Mouse (Mus musculus) limb, embryonic 15.5 days (tissue): ENCODE data around the gene Ipcef1. TPM values are rescaled to one million over a fixed set of nuclear protein-coding genes. Genes with fewer than 3 reads are reported as not detected.
A peak's percentile ranks its signal among the peaks of the same experiment; 100 is the strongest.

Experiments
- ATAC-seq: fragments of 200-750 bp; cut with Nextera tagmentation; 2 replicates; pipeline ENCODE4 v1.8.0; 2017; ENCODE audit warnings: low read depth, moderate TSS enrichment; ENCODE audit not compliant: insufficient number of reproducible peaks, low FRiP score, low TSS enrichment
- H3K27ac ChIP-seq: fragments of 300-500 bp; sonication (generic); 2 replicates; pipeline ENCODE4 v1.5.1; 2015; ENCODE audit warnings: moderate library complexity, mild to moderate bottlenecking, inconsistent platforms
- H3K27me3 ChIP-seq: fragments of 300-500 bp; sonication (generic); 2 replicates; pipeline ENCODE4 v1.6.1; 2015; ENCODE audit warnings: inconsistent platforms
- H3K36me3 ChIP-seq: fragments of 300-500 bp; sonication (generic); 2 replicates; pipeline ENCODE4 v1.6.1; 2015; ENCODE audit warnings: inconsistent platforms
- H3K4me1 ChIP-seq: fragments of 300-500 bp; sonication (generic); 2 replicates; pipeline ENCODE4 v1.6.1; 2015; ENCODE audit warnings: inconsistent platforms
- H3K4me2 ChIP-seq: fragments of 300-500 bp; sonication (generic); 2 replicates; pipeline ENCODE4 v1.6.1; 2015; ENCODE audit warnings: mild to moderate bottlenecking, inconsistent platforms
- H3K4me3 ChIP-seq: fragments of 300-500 bp; sonication (generic); 2 replicates; pipeline ENCODE4 v1.5.1; 2015; ENCODE audit warnings: mild to moderate bottlenecking, inconsistent platforms
- H3K9ac ChIP-seq: fragments of 300-500 bp; sonication (generic); 2 replicates; pipeline ENCODE4 v1.6.1; 2015; ENCODE audit warnings: inconsistent platforms
- H3K9me3 ChIP-seq: fragments of 300-500 bp; sonication (generic); 2 replicates; pipeline ENCODE4 v1.6.1; 2016; ENCODE audit warnings: inconsistent platforms
- WGBS: fragments of 180-500 bp; shearing (Covaris S2); methylation state at CpG from one replicate; pipeline ENCODE4 v1.1.7; 2015; 5-methylcytosine and 5-hydroxymethylcytosine counted together
- polyA plus RNA-seq: library from polyadenylated mRNA; unstranded; fragments of >200 nt; fragmentation: Nextera tagmentation; extraction: Ambion mirVana; gene quantifications from 2 replicates; pipeline ENCODE4 v1.2.1, GENCODE M21; 2015

The Ipcef1 gene
- polyA plus RNA-seq = 0.14 and 0.47 TPM in 2 replicates

GRCm38 (mm10) chr10:7052315-7053017, at the start of gene Ipcef1:
Gene Ipcef1, minus strand, starts transcription at chr10:7052478.
- WGBS = 33% methylated on average over 12 of the region's 12 CpGs
- H3K9ac ChIP-seq = no peak within 1 kb of the TSS
- no peak for ATAC-seq
- no peak within 1 kb of the TSS for H3K4me3 ChIP-seq
- H3K9me3 ChIP-seq = no peaks in the 10 kb centered on the region
- no peak within 1 kb of the TSS for H3K4me2 ChIP-seq
- peaks cover 7% of the 10 kb centered on the region; the same call in 1 of the 2 replicates for H3K4me1 ChIP-seq
- no peak within 1 kb of the TSS for H3K27ac ChIP-seq
- no peaks in the 10 kb centered on the region for H3K36me3 ChIP-seq
- no peaks in the 10 kb centered on the region for H3K27me3 ChIP-seq

DNA sequence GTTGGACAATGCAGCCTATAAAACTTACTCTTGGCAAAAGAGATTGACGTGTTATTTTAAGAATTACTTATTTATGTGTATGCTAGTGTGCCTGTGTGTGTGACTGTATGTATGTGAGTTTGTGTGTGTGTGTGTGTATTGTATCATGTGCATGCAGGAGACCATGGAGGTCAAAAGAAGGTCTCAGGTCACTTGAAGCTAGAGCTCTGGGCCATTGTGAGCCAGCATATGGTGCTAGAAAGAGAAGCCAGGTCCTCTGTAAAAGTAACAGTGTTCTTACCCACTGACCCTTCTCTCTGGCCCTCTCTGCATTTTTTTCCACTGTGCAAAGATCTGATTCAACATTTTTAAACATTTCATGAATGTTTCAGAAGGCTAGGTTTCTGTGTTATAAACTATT, 25.7 kb upstream of the Ipcef1 start:
- no peaks in the 10 kb centered on the region for H3K36me3 ChIP-seq
- 85% methylated on average over 1 of the region's 1 CpGs for WGBS
- H3K9ac ChIP-seq = no peak overlapping the region
- 0 out of 2 replicates have a peak, but pooled peaks cover 3% of the 10 kb centered on the region for H3K4me1 ChIP-seq
- no peak overlapping the region for H3K4me3 ChIP-seq
- H3K4me2 ChIP-seq = no peak overlapping the region
- H3K27me3 ChIP-seq = no peaks in the 10 kb centered on the region
- no peak overlapping the region for H3K27ac ChIP-seq
- ATAC-seq = no peak
- H3K9me3 ChIP-seq = no peaks in the 10 kb centered on the region

GRCm38 (mm10) chr10:7077389-7077808, 25.1 kb upstream of the Ipcef1 start:
- no peak overlapping the region for H3K4me2 ChIP-seq
- no peaks in the 10 kb centered on the region for H3K27me3 ChIP-seq
- no peak for ATAC-seq
- WGBS = 66% methylated on average over 7 of the region's 7 CpGs
- no peak overlapping the region for H3K9ac ChIP-seq
- H3K9me3 ChIP-seq = no peaks in the 10 kb centered on the region
- no peak overlapping the region for H3K4me3 ChIP-seq
- no peaks in the 10 kb centered on the region for H3K36me3 ChIP-seq
- 0 out of 2 replicates have a peak, but pooled peaks cover 3% of the 10 kb centered on the region for H3K4me1 ChIP-seq
- no peak overlapping the region for H3K27ac ChIP-seq

- no peaks in the 10 kb centered on the region for H3K27me3 ChIP-seq
- H3K4me2 ChIP-seq = peak overlapping the region; percentile 19
- no peaks in the 10 kb centered on the region for H3K9me3 ChIP-seq
- H3K36me3 ChIP-seq = no peaks in the 10 kb centered on the region
- H3K27ac ChIP-seq = 0 out of 2 replicates have a peak overlapping the region, but pooled peaks have one; percentile 28
- no peak overlapping the region for H3K4me3 ChIP-seq
- WGBS = 26% methylated on average over 7 of the region's 8 CpGs
- no peak overlapping the region for H3K9ac ChIP-seq
- H3K4me1 ChIP-seq = 0 out of 2 replicates have a peak, but pooled peaks cover 3% of the 10 kb centered on the region
- ATAC-seq = 0 out of 2 replicates have a peak, but pooled peaks have one; percentile 19
Observed at GRCm38 (mm10) chr10:7076662-7077211, 24.5 kb upstream of the Ipcef1 start.

GRCm38 (mm10) chr10:7076201-7076600, 23.9 kb upstream of the Ipcef1 start:
- H3K27ac ChIP-seq = no peak overlapping the region
- no peak overlapping the region for H3K9ac ChIP-seq
- H3K4me3 ChIP-seq = no peak overlapping the region
- no peaks in the 10 kb centered on the region for H3K9me3 ChIP-seq
- 6% methylated on average over 8 of the region's 8 CpGs for WGBS
- no peaks in the 10 kb centered on the region for H3K27me3 ChIP-seq
- H3K36me3 ChIP-seq = no peaks in the 10 kb centered on the region
- no peak for ATAC-seq
- 0 out of 2 replicates have a peak, but pooled peaks cover 3% of the 10 kb centered on the region for H3K4me1 ChIP-seq
- peak overlapping the region; percentile 19 for H3K4me2 ChIP-seq

DNA sequence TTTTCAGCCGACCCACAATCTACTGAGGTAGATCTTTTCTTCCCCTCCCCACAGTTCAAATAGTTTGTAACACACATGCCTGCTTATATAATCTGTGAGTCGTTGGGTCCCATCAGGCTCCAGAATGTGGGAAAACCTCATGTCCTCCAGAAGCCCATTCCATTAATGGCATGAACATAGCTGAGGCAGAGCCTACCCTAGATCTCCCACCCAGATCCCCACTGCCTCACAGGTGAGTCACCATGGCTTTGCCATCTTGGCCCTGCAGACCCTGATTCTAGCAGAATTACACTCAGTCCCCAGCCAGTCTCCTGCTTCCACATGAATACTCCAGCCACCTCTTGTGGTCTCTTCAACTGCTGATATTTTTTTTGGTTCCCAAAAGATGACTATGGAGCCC, 23.4 kb upstream of the Ipcef1 start:
- Histone ChIP-seq H3K9ac (no peak overlapping the region), H3K27ac (no peak overlapping the region), H3K4me2 (no peak overlapping the region), H3K4me3 (no peak overlapping the region), H3K9me3 (no peaks in the 10 kb centered on the region), H3K4me1 (0 out of 2 replicates have a peak, but pooled peaks cover 3% of the 10 kb centered on the region), H3K27me3 (no peaks in the 10 kb centered on the region), H3K36me3 (no peaks in the 10 kb centered on the region)
- ATAC-seq = no peak
- WGBS = 84% methylated on average over 2 of the region's 2 CpGs

DNA sequence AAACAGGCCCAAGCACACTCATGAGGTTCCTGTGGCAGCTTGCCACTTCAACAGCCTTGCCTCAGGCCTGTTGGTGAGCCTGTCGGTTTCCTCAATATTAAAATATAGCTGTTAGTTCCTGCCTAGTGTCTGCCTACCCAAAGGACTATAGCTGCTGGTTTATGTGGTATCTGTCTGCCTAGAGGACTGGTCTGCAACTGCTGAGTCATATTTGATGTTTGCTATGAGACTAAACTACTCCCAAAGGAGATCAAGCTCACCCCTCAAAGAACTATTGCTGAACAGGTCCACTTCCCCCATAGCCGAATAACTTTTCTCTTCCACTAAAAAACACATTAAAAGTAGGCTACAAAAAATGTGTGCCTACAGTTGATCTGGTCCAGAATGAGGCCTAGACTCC, 22.0 kb upstream of the Ipcef1 start:
- Histone ChIP-seq H3K27me3 (no peaks in the 10 kb centered on the region), H3K4me1 (0 out of 2 replicates have a peak, but pooled peaks cover 3% of the 10 kb centered on the region), H3K9me3 (no peaks in the 10 kb centered on the region), H3K4me3 (no peak overlapping the region), H3K9ac (no peak overlapping the region), H3K36me3 (no peaks in the 10 kb centered on the region), H3K27ac (no peak overlapping the region), H3K4me2 (no peak overlapping the region)
- WGBS = 67% methylated on average over 2 of the region's 2 CpGs
- no peak for ATAC-seq

DNA sequence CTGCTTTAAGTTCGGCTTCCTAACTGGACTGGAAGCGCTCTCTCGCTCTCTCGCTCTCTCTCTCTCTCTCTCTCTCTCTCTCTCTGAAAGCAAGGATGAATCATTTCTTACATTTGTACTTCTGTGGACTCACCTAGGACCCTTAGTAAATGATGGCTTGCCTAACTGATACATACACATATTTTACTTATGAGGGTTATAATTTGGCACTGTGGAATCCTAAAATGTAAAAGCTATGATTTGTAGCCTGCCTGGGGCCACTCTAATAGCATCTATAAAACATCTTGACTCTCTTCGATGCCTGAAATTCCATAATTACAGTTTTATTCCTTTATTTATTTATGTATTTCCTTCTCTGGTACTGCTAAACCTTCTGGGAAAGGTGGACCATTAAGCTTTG, 18.6 kb upstream of the Ipcef1 start:
- Histone ChIP-seq H3K27ac (no peak overlapping the region), H3K4me3 (no peak overlapping the region), H3K27me3 (no peaks in the 10 kb centered on the region), H3K4me2 (no peak overlapping the region), H3K4me1 (no peaks in the 10 kb centered on the region), H3K9me3 (no peaks in the 10 kb centered on the region), H3K9ac (no peak overlapping the region), H3K36me3 (no peaks in the 10 kb centered on the region)
- WGBS = 70% methylated on average over 5 of the region's 5 CpGs
- no peak for ATAC-seq

GRCm38 (mm10) chr10:7070100-7070835, 18.0 kb upstream of the Ipcef1 start:
- H3K4me3 ChIP-seq = no peak overlapping the region
- H3K9me3 ChIP-seq = no peaks in the 10 kb centered on the region
- H3K27me3 ChIP-seq = no peaks in the 10 kb centered on the region
- 67% methylated on average over 8 of the region's 8 CpGs for WGBS
- H3K4me1 ChIP-seq = no peaks in the 10 kb centered on the region
- no peak for ATAC-seq
- H3K36me3 ChIP-seq = no peaks in the 10 kb centered on the region
- no peak overlapping the region for H3K27ac ChIP-seq
- no peak overlapping the region for H3K9ac ChIP-seq
- no peak overlapping the region for H3K4me2 ChIP-seq

GRCm38 (mm10) chr10:7069090-7069489, 16.8 kb upstream of the Ipcef1 start:
- 87% methylated on average over 2 of the region's 2 CpGs for WGBS
- Histone ChIP-seq H3K4me3 (no peak overlapping the region), H3K27ac (no peak overlapping the region), H3K9me3 (no peaks in the 10 kb centered on the region), H3K4me2 (no peak overlapping the region), H3K27me3 (no peaks in the 10 kb centered on the region), H3K9ac (no peak overlapping the region), H3K4me1 (no peaks in the 10 kb centered on the region), H3K36me3 (no peaks in the 10 kb centered on the region)
- no peak for ATAC-seq

DNA sequence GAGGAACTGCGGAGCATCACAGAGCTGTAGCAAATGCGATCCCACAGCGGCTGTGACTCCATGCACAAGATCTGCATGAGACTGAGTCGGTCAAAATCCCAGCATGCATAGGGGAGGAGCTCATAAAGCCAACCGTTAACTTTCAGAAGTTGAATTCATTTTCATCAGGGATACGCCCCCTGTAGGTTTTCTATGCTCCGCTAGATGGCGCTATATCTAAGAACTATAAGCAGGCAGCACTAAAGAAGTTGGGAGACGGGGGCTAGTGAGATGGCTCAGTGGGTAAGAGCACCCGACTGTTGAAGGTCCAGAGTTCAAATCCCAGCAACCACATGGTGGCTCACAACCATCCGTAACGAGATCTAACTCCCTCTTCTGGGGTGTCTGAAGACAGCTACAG, 16.3 kb upstream of the Ipcef1 start:
- no peak overlapping the region for H3K4me3 ChIP-seq
- H3K27me3 ChIP-seq = no peaks in the 10 kb centered on the region
- no peak overlapping the region for H3K4me2 ChIP-seq
- ATAC-seq = no peak
- WGBS = 64% methylated on average over 12 of the region's 12 CpGs
- no peaks in the 10 kb centered on the region for H3K9me3 ChIP-seq
- no peak overlapping the region for H3K27ac ChIP-seq
- H3K4me1 ChIP-seq = no peaks in the 10 kb centered on the region
- H3K9ac ChIP-seq = no peak overlapping the region
- H3K36me3 ChIP-seq = no peaks in the 10 kb centered on the region
